Mouse (Mus musculus): Measurements from ENCODE around the gene Mab21l2. TPM values are rescaled to one million over a fixed set of nuclear protein-coding genes. Genes with fewer than 3 reads are reported as not detected.

Mab21l2 gene
- total and polyA plus RNA-seq, 3 experiments, result 4.0 to 14.6 (median 7.3) TPM

DNA sequence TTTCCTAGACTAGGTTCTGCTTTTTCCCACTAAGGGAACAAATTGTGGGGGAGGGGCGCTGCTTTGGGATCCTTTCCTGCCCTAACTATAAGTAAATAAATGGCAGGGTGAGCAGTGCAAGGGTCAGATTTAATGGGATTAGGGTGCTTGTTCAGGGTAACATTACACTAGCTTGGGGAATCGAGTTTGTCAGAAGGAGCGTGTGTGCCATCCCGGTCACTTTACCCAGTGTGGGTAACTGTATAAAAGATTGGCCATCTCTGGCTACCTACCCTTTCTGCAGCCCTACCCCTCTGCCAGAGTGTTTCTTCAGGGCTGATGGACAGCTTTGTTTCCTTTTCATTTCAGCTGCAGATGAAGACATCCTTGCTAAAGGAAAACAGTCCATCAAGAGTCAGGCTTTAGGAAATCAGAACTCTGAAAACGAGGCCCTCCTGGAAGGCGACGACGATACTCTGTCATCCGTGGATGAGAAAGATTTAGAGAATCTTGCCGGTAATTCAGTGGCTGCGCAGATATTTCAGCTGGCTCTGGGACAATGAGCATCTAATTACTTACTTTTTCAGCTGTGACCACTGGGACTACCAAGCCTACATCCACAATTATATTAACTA lies 8.8 kb downstream of the Mab21l2 start:
- no peak for DNase-seq

DNA sequence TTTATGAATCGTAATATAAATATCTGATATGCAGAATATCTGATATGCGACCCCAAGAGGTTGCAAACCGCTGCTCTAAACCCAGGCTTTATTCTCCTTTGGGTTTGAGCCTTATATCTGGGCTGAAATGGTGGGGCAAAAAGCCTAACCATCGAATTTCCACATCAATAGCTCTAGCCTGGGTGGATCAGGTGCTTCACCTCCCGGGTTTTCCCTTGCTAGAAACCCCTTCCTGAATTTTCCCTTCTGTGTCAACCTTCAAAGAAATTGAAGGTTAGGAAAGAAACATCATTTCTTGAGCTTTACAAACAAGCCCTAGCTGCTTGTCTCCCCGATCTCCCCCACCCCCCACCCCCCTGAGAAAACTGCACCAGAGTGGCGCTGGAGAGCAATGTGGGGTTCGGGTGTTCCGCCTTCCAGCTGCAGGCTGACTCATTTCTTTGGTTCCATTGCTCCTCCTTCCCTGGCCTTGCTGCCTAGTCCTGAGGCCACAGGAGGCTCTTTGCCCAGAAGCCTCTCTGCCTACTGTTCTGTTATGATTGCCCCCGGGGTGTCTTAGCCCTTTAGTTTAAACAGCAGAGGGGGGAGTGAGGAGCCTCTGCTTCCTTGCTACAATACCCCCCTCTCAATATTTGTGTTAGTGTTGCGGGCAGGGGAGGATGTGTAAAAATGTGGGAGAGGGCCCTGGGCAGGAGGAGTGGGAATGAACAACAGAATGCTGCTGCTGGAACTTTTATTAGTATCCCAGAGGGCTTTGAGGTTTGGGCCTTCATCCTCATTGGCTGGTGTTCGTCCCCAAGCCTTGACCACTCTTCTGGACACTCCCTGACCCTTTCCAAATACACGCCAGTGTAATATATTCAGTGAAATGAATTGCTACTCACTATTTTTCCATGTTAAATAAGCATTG lies 9.5 kb downstream of the Mab21l2 start:
- DNase-seq, result peak; percentile 79

DNA sequence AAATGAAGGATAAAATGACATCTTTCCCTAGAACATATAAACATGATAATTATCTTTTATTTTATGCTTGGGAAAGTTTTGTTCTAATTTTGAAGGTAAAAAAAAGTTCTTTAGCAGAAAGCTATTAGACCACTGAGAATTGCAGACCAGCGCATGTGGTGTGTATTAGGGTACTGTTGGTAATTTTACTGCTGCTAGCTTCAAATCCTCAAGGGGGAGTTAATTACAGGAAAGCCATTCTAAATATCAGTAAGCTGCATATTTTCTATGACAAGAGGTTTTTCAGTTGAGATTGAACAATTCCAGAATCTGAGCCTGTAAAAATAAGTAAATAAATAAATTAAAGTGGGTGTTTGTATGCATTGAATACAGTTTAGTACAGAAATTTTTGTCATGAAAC lies 11.7 kb downstream of the Mab21l2 start:
- no peak for DNase-seq

DNA sequence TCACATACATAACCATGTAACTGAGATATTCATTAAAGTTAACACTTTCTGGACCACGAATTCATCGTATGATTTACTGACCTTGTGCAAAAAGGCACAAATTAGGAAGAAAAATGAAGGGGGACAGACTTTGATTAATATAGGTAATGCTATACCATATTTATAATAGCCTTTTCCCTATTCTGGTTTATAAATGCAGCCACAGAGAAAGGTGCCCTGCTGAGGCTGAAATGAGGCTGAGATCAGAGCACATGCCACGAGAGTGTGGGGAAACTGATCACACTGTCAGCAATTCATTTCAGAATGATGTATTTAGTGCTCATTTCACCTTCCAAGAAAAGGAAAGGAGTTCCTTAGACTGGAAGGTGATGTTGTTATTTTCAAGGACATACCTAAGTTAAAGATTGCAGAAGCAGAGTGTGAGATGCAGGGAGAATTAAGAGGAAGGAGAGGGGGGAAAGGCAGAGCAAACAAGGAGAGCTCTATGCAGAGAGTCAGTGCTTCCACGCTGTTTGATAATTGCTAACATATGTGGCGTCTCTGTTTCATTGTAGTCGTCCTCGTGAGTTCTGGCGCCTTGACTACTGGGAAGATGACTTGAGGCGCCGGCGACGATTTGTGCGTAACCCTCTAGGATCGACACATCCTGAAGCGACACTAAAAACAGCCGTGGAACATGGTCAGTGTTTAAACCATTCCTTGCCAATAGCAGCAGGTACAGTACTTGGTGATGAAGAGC lies 16.7 kb downstream of the Mab21l2 start:
- no peak for DNase-seq

DNA sequence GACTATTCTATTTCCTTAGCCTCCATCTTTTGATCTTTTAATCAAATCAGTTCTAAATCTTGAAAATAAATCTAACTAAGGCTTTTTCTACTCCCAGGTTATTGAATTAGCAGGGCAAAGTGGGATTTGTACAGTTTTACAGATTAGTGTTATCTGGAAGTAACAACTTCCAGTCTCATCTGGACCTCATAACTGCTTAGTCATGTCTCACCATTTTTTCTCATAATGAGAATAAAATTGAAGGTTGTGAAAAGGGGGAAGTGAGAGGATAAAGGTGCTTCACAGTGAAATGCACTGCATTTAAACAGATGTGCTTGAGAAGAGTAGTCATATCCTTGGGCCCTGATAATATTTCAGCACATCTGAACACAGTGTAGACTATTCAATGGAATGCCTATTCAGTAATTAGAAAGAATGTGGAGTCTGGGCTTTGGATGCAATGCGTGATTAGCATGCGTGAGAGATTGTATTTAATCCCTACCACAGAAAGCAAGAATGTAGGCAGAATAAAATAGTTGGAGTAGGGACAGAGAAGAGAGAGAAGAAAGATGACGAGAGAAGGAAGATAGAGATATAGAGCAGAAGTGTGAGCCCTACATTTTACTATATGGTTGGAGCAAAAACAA lies 25.4 kb downstream of the Mab21l2 start:
- DNase-seq, result no peak

DNA sequence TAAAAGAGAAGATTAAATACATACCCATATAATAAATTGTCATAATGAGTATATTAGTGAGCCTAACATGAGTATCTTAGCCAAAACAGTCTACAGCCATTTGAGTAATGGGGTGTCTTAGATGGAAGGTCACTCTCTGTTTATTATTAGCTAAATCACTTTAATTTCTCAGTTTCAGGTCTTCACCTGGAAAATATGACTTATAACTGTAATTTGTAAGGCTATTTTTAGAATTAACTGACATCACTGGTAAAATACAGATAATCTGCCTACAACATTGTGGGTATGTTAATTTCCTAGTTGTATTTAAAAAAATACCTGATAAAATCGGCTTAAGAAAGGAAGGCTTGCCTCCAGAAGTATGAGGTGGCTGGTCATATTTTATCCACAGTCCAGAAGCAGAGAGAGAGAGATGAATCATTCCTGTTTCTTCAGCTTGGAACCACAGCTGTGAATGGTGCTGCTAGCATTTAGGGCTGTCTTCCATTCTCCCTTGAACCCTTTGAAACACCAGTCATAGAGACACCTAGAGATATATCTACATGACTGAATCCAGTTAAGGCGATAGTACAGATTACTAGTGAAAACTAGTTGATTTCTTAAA lies 29.8 kb downstream of the Mab21l2 start:
- DNase-seq, result no peak

DNA sequence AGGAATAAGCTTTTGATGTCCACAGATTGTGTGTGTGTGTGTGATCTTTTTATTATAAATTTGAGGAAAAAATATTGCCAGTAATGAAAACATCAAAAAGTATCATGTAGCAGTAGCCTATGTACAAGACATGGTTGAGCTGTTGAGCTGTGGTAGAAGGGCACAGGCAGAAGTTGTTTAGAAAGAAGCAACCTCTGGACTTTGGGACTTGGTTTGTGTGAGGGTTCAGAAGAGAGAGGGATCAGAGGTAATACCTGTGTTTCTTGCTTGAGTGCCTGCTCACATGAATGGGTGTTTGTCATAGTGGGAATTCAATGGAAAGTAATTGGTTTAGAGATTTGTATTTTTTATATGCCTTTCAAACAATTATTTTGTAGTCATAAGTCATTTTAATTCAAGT lies 47.8 kb downstream of the Mab21l2 start:
- DNase-seq, result no peak

All from adrenal gland, adult 2 months (tissue).